Mouse (Mus musculus): ENCODE data around the gene Dcaf8. TPM values are rescaled to one million over a fixed set of nuclear protein-coding genes. Genes with fewer than 3 reads are reported as not detected.

Gene Dcaf8
- polyA plus RNA-seq, 1 experiment: 53.2 TPM

DNA sequence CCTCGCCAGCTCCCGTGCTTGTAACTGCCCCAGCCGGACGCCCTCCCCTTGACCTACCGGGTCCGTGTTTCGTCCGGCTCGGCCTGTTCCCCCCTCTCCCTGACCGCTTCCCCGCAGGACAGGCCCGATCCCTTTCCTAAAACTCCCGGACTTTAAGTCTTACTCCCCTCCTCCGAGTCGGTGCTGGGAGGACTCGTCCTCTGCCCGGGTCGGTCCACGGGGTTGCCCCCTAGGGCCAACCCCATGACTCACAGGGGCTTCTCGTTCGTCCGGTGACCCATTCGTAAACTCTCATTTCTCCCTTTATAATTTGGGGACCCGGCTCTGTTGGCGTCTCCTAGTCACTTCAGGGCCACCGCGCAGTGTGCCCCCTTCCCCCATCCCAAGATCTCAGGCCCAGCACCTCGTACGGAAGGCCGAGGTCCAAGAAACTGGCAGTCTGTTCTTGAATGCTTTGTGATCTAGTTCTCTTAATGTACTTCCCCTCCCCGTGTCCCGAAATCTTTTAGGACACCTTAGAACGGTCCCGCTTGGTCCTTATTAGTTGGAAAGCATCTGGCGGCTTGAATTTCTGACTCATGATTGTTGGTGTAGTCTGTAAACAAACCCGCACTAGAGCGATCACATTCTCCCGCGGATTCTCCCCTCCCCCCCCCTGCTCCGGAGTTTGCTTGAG, 533 bp downstream of the Dcaf8 start:
- Histone ChIP-seq H3K4me1 (ENCODE audit: control insufficient read depth, insufficient read depth, low read length) (peaks cover 2% of the 10 kb centered on the region), H3K27me3 (ENCODE audit: control insufficient read depth, insufficient read depth, low read length) (no peaks in the 10 kb centered on the region), H3K27ac (ENCODE audit: control insufficient read depth, insufficient read depth, low read depth, low read length) (peak overlapping the region; percentile 95), H3K36me3 (ENCODE audit: control insufficient read depth, insufficient read depth, low read length) (no peaks in the 10 kb centered on the region), H3K4me3 (ENCODE audit: control insufficient read depth, low read depth, low read length) (peak overlapping the region; percentile 92)
- no peak for TF ChIP-seq POLR2A (IDR thresholded peaks at IDR 0.05; ENCODE audit: control insufficient read depth, low read depth, low read length)
- no peak for TF ChIP-seq CTCF (IDR thresholded peaks at IDR 0.05; ENCODE audit: control insufficient read depth, insufficient read depth, insufficient replicate concordance, low read depth, low read length)

DNA sequence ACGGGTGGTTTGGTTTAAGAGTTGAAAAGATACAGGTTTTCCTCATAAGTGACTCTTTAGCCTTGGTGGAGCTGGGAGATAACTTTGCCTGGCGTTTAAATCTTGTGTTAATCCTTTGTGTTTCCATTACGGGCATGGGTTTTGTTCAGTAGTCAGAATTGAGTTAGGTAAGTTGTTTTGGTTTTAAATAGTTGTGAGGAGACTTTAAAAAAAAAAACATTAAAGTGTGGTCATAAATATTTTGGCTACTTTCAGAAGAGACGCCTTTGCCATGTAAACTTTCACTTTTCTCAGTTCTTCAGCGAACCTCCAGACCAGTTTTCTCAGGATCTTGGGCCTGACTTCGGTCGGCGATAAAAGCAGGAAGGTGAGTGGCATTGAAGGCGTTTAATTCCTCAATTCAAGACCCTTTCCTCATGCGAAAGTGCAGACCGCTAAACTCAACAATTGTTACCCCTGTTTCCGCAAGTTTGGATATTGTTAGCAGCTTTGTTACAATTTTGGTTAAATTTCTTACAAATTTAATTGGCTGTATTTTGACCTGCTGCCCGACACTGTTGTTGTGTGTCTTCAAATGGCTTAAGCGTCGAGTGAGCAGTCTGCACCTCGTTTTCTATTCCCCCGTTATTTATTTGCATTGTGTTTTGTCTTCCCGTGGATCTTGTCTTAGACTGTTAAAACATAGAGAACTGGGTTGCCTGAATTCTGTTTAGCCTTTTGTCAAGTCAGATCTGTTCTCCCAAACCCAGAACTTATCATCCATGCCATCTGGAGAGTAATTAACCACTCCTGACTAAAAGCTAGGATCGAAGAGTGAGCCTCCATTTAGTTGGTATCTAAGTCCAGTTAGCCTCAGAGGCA, 1.3 kb downstream of the Dcaf8 start:
- Histone ChIP-seq H3K36me3 (ENCODE audit: control insufficient read depth, insufficient read depth, low read length) (no peaks in the 10 kb centered on the region; the same call in 1 of the 2 replicates), H3K4me3 (ENCODE audit: control insufficient read depth, low read depth, low read length) (peak overlapping the region; percentile 92), H3K27ac (ENCODE audit: control insufficient read depth, insufficient read depth, low read depth, low read length) (peak overlapping the region; percentile 95), H3K4me1 (ENCODE audit: control insufficient read depth, insufficient read depth, low read length) (peaks cover 2% of the 10 kb centered on the region), H3K27me3 (ENCODE audit: control insufficient read depth, insufficient read depth, low read length) (no peaks in the 10 kb centered on the region)
- no peak for TF ChIP-seq POLR2A (IDR thresholded peaks at IDR 0.05; ENCODE audit: control insufficient read depth, low read depth, low read length)
- no peak for TF ChIP-seq CTCF (IDR thresholded peaks at IDR 0.05; ENCODE audit: control insufficient read depth, insufficient read depth, insufficient replicate concordance, low read depth, low read length)

DNA sequence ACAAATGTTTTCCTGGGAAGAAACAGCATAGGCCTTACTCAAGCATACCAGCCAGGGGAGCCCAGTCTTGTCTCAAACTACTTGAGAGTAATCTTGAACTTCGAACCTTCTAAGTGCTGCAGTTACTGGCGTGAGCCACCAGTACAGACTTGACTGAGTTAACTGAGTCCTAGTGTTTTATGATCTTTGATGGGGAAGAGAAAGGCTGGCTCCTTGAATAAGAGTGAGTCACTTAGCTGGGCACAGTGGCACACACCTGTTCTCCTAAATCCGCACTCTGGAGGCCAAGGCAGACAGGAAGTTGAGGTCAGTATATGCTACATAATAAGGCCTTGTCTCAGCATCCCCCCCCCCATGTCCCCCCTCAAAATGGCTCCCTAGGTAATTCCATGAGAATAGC, 6.7 kb downstream of the Dcaf8 start:
- Histone ChIP-seq H3K4me3 (ENCODE audit: control insufficient read depth, low read depth, low read length) (no peak overlapping the region), H3K27ac (ENCODE audit: control insufficient read depth, insufficient read depth, low read depth, low read length) (no peak overlapping the region), H3K36me3 (ENCODE audit: control insufficient read depth, insufficient read depth, low read length) (no peaks in the 10 kb centered on the region; the same call in 1 of the 2 replicates), H3K27me3 (ENCODE audit: control insufficient read depth, insufficient read depth, low read length) (no peaks in the 10 kb centered on the region), H3K4me1 (ENCODE audit: control insufficient read depth, insufficient read depth, low read length) (no peaks in the 10 kb centered on the region)
- TF ChIP-seq POLR2A (IDR thresholded peaks at IDR 0.05; ENCODE audit: control insufficient read depth, low read depth, low read length) (no peak), CTCF (IDR thresholded peaks at IDR 0.05; ENCODE audit: control insufficient read depth, insufficient read depth, insufficient replicate concordance, low read depth, low read length) (no peak)

DNA sequence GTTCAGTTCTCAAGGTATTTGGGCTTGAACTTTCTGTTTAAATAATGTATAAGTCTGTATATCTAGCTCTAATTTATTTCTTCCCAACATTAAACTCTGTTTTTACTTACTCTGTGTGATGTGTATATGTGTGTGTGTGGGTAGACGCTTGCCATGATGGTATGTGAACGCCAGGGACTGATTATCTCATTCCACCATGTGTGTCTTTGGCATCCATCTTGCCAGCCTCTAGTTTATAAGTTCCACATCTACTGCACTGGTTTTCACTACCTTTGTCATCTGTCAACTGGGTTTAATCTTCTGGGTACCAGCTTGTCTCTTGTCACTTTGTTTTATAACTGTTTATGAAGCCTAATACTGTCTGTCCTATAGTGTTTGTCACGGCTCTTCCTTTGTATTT, 7.6 kb downstream of the Dcaf8 start:
- Histone ChIP-seq H3K27me3 (ENCODE audit: control insufficient read depth, insufficient read depth, low read length) (no peaks in the 10 kb centered on the region), H3K36me3 (ENCODE audit: control insufficient read depth, insufficient read depth, low read length) (no peaks in the 10 kb centered on the region; the same call in 1 of the 2 replicates), H3K27ac (ENCODE audit: control insufficient read depth, insufficient read depth, low read depth, low read length) (no peak overlapping the region), H3K4me1 (ENCODE audit: control insufficient read depth, insufficient read depth, low read length) (no peaks in the 10 kb centered on the region), H3K4me3 (ENCODE audit: control insufficient read depth, low read depth, low read length) (no peak overlapping the region)
- TF ChIP-seq CTCF (IDR thresholded peaks at IDR 0.05; ENCODE audit: control insufficient read depth, insufficient read depth, insufficient replicate concordance, low read depth, low read length) (no peak), POLR2A (IDR thresholded peaks at IDR 0.05; ENCODE audit: control insufficient read depth, low read depth, low read length) (no peak)

DNA sequence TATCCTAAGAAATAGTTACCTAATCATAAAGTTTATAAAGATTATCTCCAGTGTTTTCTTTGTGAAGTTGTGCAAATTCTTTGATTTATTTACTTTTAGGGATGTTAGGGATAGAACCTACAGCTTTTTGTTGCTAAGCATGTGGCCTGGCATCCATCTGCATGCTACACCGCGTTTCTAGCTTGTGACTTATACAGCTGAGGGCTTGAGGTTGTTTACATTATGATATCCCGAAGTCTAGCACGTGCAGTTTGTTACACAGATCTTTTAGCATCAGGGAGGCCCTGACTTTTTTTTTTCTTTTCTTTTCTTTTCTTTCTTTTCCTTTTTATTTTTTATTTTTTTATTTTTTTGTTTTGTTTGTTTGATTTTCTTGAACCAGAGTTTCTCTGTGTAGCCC, 12.1 kb downstream of the Dcaf8 start:
- Histone ChIP-seq H3K27ac (ENCODE audit: control insufficient read depth, insufficient read depth, low read depth, low read length) (no peak overlapping the region), H3K4me3 (ENCODE audit: control insufficient read depth, low read depth, low read length) (no peak overlapping the region), H3K36me3 (ENCODE audit: control insufficient read depth, insufficient read depth, low read length) (no peaks in the 10 kb centered on the region; the same call in 1 of the 2 replicates), H3K4me1 (ENCODE audit: control insufficient read depth, insufficient read depth, low read length) (no peaks in the 10 kb centered on the region), H3K27me3 (ENCODE audit: control insufficient read depth, insufficient read depth, low read length) (no peaks in the 10 kb centered on the region)
- TF ChIP-seq CTCF (IDR thresholded peaks at IDR 0.05; ENCODE audit: control insufficient read depth, insufficient read depth, insufficient replicate concordance, low read depth, low read length) (no peak), POLR2A (IDR thresholded peaks at IDR 0.05; ENCODE audit: control insufficient read depth, low read depth, low read length) (no peak)

DNA sequence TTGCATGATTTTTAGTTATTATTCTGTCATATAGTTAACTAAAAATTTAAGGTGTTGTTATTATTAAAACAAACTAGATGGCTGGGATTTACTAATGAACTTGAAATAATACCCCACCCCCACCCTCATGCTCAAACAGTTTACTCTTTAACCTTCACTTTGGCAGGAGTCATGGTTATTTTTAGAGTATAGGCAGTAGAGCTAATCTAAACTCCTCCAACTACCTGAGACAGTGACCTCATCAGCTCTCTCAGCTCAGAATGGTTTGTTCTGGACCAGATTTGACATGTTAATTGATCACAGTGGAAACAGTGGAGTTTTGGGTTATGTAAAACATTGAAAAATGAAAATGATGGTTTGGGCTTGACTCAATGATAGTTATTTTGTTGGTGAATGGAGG, 12.6 kb downstream of the Dcaf8 start:
- TF ChIP-seq POLR2A (IDR thresholded peaks at IDR 0.05; ENCODE audit: control insufficient read depth, low read depth, low read length) (no peak), CTCF (IDR thresholded peaks at IDR 0.05; ENCODE audit: control insufficient read depth, insufficient read depth, insufficient replicate concordance, low read depth, low read length) (no peak)
- no peaks in the 10 kb centered on the region for H3K4me1 ChIP-seq (ENCODE audit: control insufficient read depth, insufficient read depth, low read length)
- H3K27me3 ChIP-seq (ENCODE audit: control insufficient read depth, insufficient read depth, low read length): no peaks in the 10 kb centered on the region

DNA sequence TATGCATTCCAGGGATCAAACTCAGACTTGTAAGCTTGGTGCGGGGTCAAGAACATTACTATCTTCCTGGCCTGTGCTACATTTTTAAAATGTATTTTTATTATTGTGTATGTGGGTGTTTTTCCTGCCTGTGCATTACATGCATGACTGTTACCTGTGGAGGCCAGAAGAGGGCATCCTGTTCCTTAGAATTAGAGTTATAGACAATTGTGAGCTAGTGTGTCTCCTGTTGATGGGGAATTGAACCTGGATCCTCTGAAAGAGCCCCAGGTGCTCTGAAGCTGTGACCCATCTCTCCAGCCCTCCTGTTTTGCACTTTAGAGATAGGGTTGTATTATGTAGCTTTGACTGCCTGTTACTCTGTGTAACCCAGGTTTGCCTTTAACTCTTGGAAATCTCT, 14.1 kb downstream of the Dcaf8 start:
- Histone ChIP-seq H3K27me3 (ENCODE audit: control insufficient read depth, insufficient read depth, low read length) (no peaks in the 10 kb centered on the region), H3K4me3 (ENCODE audit: control insufficient read depth, low read depth, low read length) (no peak overlapping the region), H3K36me3 (ENCODE audit: control insufficient read depth, insufficient read depth, low read length) (no peaks in the 10 kb centered on the region; the same call in 1 of the 2 replicates), H3K27ac (ENCODE audit: control insufficient read depth, insufficient read depth, low read depth, low read length) (no peak overlapping the region), H3K4me1 (ENCODE audit: control insufficient read depth, insufficient read depth, low read length) (no peaks in the 10 kb centered on the region)
- TF ChIP-seq POLR2A (IDR thresholded peaks at IDR 0.05; ENCODE audit: control insufficient read depth, low read depth, low read length) (no peak), CTCF (IDR thresholded peaks at IDR 0.05; ENCODE audit: control insufficient read depth, insufficient read depth, insufficient replicate concordance, low read depth, low read length) (no peak)

More for the DNA sequence above, 12.6 kb downstream of the Dcaf8 start:
- no peak overlapping the region for H3K4me3 ChIP-seq (ENCODE audit: control insufficient read depth, low read depth, low read length)
- H3K27ac ChIP-seq (ENCODE audit: control insufficient read depth, insufficient read depth, low read depth, low read length): no peak overlapping the region
- H3K36me3 ChIP-seq (ENCODE audit: control insufficient read depth, insufficient read depth, low read length): no peaks in the 10 kb centered on the region; the same call in 1 of the 2 replicates
